Mouse (Mus musculus) hindbrain, postnatal 0 days (tissue): ENCODE results near the gene Ptges3l. TPM values are rescaled to one million over a fixed set of nuclear protein-coding genes. Genes with fewer than 3 reads are reported as not detected.
A peak's percentile ranks its signal among the peaks of the same experiment; 100 is the strongest.
"Not testable (repeated sequence)": the region's sequence is repeated elsewhere in the genome, so short reads cannot be mapped to it uniquely, and the experiment has no call there.

Experiments
- ATAC-seq: fragments of 200-750 bp; cut with Nextera tagmentation; 2 replicates; pipeline ENCODE4 v1.8.0; 2017; ENCODE audit warnings: mild to moderate bottlenecking, moderate TSS enrichment, moderate library complexity
- DNase-seq: peaks from one replicate; pipeline ENCODE4 v3.0.0-alpha.2; 2015; ENCODE audit warnings: low spot score
- H3K27ac ChIP-seq: fragments of 300-500 bp; sonication (generic); 2 replicates; pipeline ENCODE4 v1.5.1; 2014; ENCODE audit warnings: mild to moderate bottlenecking
- H3K27me3 ChIP-seq: fragments of 300-500 bp; sonication (generic); 2 replicates; pipeline ENCODE4 v1.6.1; 2014; ENCODE audit warnings: low read length, mixed read lengths; ENCODE audit not compliant: insufficient read depth
- H3K36me3 ChIP-seq: fragments of 300-500 bp; sonication (generic); 2 replicates; pipeline ENCODE4 v1.6.1; 2014; ENCODE audit warnings: low read length, mixed read lengths; ENCODE audit not compliant: insufficient read depth
- H3K4me1 ChIP-seq: fragments of 300-500 bp; sonication (generic); 2 replicates; pipeline ENCODE4 v1.6.1; 2014; ENCODE audit warnings: antibody characterized with exemption, low read length, mixed read lengths; ENCODE audit not compliant: insufficient read depth
- H3K4me2 ChIP-seq: fragments of 300-500 bp; sonication (generic); 2 replicates; pipeline ENCODE4 v1.6.1; 2014; ENCODE audit warnings: low read depth, mild to moderate bottlenecking, low read length, moderate library complexity, mixed read lengths
- H3K4me3 ChIP-seq: fragments of 300-500 bp; sonication (generic); 2 replicates; pipeline ENCODE4 v1.5.1; 2014; ENCODE audit warnings: low read length
- H3K9ac ChIP-seq: fragments of 300-500 bp; sonication (generic); replicated peaks from 2 replicates; pipeline ENCODE4 v1.6.1; 2014; ENCODE audit warnings: mild to moderate bottlenecking, low read length, moderate library complexity, mixed read lengths
- H3K9me3 ChIP-seq: fragments of 300-500 bp; sonication (generic); 2 replicates; pipeline ENCODE4 v1.6.1; 2016; ENCODE audit warnings: low read length, mixed read lengths
- CTCF ChIP-seq: IDR thresholded peaks from 2 replicates; pipeline ENCODE4 v1.5.1; 2016; ENCODE audit warnings: antibody characterized with exemption, control low read depth, low read depth
- WGBS: fragments of 180-500 bp; shearing (Covaris S2); extraction: QIAGEN DNeasy Blood & Tissue Kit; methylation state at CpG from one replicate; pipeline ENCODE4 v1.1.7; 2014; 5-methylcytosine and 5-hydroxymethylcytosine counted together
- polyA plus RNA-seq: library from polyadenylated mRNA; unstranded; fragments of >200 nt; fragmentation: Nextera tagmentation; extraction: Ambion mirVana; gene quantifications from 2 replicates; pipeline ENCODE4 v1.2.1, GENCODE M21; 2015
- total RNA-seq: library from RNA; depleted of rRNA; stranded (reverse); fragments of >200 nt; gene quantifications from 2 replicates; pipeline ENCODE4 v1.2.3, GENCODE M21; 2014; rRNA removed

Gene Ptges3l
- total RNA-seq: 0.31 and 0.58 TPM in 2 replicates
- 3.8 and 4.6 TPM in 2 replicates for polyA plus RNA-seq

GRCm38 (mm10) chr11:101424925-101425813 lies at the start of gene Ptges3l, which contains the start of gene Rundc1:
Gene Ptges3l (minus strand): TSS chr11:101425333.
Gene Rundc1 (plus strand): TSS chr11:101425085.
- Histone ChIP-seq H3K4me1 (peaks cover 21% of the 10 kb centered on the region), H3K4me2 (peak within 1 kb of the TSS; percentile 77), H3K36me3 (0 out of 2 replicates have a peak, but pooled peaks cover 6% of the 10 kb centered on the region), H3K4me3 (peak within 1 kb of the TSS; percentile 97), H3K27ac (peak within 1 kb of the TSS; percentile 93), H3K27me3 (no peaks in the 10 kb centered on the region), H3K9ac (peak within 1 kb of the TSS; percentile 79), H3K9me3 (no peaks in the 10 kb centered on the region)
- under 1% methylated on average over 80 of the region's 81 CpGs for WGBS
- DNase-seq (peak; percentile 98), ATAC-seq (peak; percentile 96)
- TF ChIP-seq CTCF: peak; percentile 67

- H3K36me3 ChIP-seq: no peaks in the 10 kb centered on the region
- no peak overlapping the region for H3K4me3 ChIP-seq
- ATAC-seq (no peak), DNase-seq (no peak)
- TF ChIP-seq CTCF: no peak
- H3K4me2 ChIP-seq: no peak overlapping the region
- no peak overlapping the region for H3K27ac ChIP-seq
- no peaks in the 10 kb centered on the region for H3K9me3 ChIP-seq
- no peaks in the 10 kb centered on the region for H3K27me3 ChIP-seq
- WGBS: 37% methylated on average over 5 of the region's 5 CpGs
- H3K4me1 ChIP-seq: peaks cover 11% of the 10 kb centered on the region
- H3K9ac ChIP-seq: no peak overlapping the region
Observed at GRCm38 (mm10) chr11:101474298-101474697, 49.2 kb upstream of the Ptges3l start.

GRCm38 (mm10) chr11:101473686-101474085 lies 48.6 kb upstream of the Ptges3l start:
- not testable (repeated sequence) for H3K36me3 ChIP-seq, H3K9me3 ChIP-seq, H3K4me3 ChIP-seq, H3K9ac ChIP-seq, H3K27ac ChIP-seq, H3K27me3 ChIP-seq, H3K4me2 ChIP-seq, ATAC-seq, H3K4me1 ChIP-seq, DNase-seq
- WGBS: 96% methylated on average over 1 of the region's 1 CpGs

- H3K4me1 ChIP-seq: peaks cover 7% of the 10 kb centered on the region
- no peak overlapping the region for H3K4me2 ChIP-seq
- peak overlapping the region; percentile 55; the same call in 1 of the 2 replicates for H3K27ac ChIP-seq
- H3K36me3 ChIP-seq: no peaks in the 10 kb centered on the region
- H3K9ac ChIP-seq: no peak overlapping the region
- no peaks in the 10 kb centered on the region for H3K27me3 ChIP-seq
- ATAC-seq (peak; percentile 22; the same call in 1 of the 2 replicates), DNase-seq (peak; percentile 58)
- no peaks in the 10 kb centered on the region for H3K9me3 ChIP-seq
- no peak for TF ChIP-seq CTCF
- 43% methylated on average over 7 of the region's 7 CpGs for WGBS
- H3K4me3 ChIP-seq: no peak overlapping the region
Observed at GRCm38 (mm10) chr11:101472336-101472735, 47.2 kb upstream of the Ptges3l start.

- Histone ChIP-seq H3K4me3 (no peak overlapping the region), H3K9ac (no peak overlapping the region), H3K4me1 (peaks cover 5% of the 10 kb centered on the region; the same call in 1 of the 2 replicates), H3K27ac (peak overlapping the region; percentile 55; the same call in 1 of the 2 replicates), H3K27me3 (no peaks in the 10 kb centered on the region), H3K9me3 (no peaks in the 10 kb centered on the region), H3K4me2 (no peak overlapping the region), H3K36me3 (no peaks in the 10 kb centered on the region)
- no peak for ATAC-seq
- WGBS: 23% methylated on average over 3 of the region's 3 CpGs
- peak; percentile 35 for DNase-seq
- no peak for TF ChIP-seq CTCF
Observed at GRCm38 (mm10) chr11:101471926-101472325, 46.8 kb upstream of the Ptges3l start.

- no peaks in the 10 kb centered on the region for H3K27me3 ChIP-seq
- ATAC-seq (no peak), DNase-seq (no peak)
- 0 out of 2 replicates have a peak overlapping the region, but pooled peaks have one; percentile 15 for H3K9ac ChIP-seq
- no peaks in the 10 kb centered on the region for H3K36me3 ChIP-seq
- TF ChIP-seq CTCF: no peak
- WGBS: 21% methylated on average over 7 of the region's 7 CpGs
- no peak overlapping the region for H3K4me3 ChIP-seq
- H3K9me3 ChIP-seq: no peaks in the 10 kb centered on the region
- H3K4me1 ChIP-seq: peaks cover 5% of the 10 kb centered on the region; the same call in 1 of the 2 replicates
- no peak overlapping the region for H3K27ac ChIP-seq
- peak overlapping the region; percentile 24; the same call in 1 of the 2 replicates for H3K4me2 ChIP-seq
Observed at GRCm38 (mm10) chr11:101470206-101470605, 45.1 kb upstream of the Ptges3l start.
